Mouse (Mus musculus): ENCODE data around the gene Rtn1. TPM values are rescaled to one million over a fixed set of nuclear protein-coding genes. Genes with fewer than 3 reads are reported as not detected.

Gene Rtn1
- polyA plus RNA-seq, 1 experiment from 2014 or later, result 1.7 TPM

DNA sequence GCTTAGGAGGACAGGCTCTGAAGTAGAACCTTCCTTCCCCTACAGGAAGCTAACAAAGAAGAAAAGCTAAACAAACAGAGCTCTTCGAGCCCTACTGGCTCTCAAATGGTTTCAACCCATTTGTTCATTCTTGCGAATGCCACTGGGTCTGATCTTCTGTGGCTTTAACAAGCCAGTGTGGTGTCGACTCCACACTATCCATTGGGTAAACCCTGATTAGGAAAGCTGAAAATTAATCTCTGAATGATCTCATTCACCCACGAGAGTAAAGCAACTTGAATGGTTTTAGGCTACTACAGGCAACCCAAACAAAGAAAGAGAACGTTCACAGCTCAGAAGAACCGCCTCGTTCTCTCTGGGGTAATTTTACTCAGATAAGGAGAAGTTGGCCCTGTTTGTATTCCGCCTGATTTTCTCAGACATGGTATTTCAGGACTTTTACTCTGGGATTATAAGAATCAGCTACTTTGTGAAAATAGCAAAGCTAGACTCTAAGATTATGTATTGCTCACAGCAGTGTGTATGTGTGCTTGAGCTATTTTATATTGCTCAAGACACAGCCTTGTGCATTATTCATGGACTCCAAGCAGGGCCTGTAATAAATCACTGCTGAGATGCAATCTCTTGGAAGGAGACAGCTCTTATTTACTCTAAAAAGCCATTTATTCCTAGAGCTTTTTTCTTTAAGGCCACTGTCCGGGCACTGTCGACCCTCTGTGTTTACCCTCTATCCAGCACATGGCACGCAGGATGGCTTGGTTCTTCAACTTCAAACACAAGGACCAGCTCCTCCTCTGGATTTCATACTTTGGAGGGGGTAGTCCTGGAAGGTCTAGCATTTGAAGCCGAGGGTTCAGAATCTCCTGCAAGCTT lies 43.4 kb downstream of the Rtn1 start:
- Histone ChIP-seq H3K4me2 (ENCODE audit: low read depth, low read length) (no peak overlapping the region), H3K9ac (ENCODE audit: low read depth, low read length) (no peak overlapping the region), H3K27ac (ENCODE audit: low read length) (no peak overlapping the region), H3K4me3 (ENCODE audit: low read depth, low read length) (no peak overlapping the region), H3K36me3 (ENCODE audit: control insufficient read depth, insufficient read depth) (no peaks in the 10 kb centered on the region), H3K27me3 (ENCODE audit: control insufficient read depth, insufficient read depth, low read depth, low read length) (no peaks in the 10 kb centered on the region), H3K9me3 (replicated peaks; ENCODE audit: control insufficient read depth, low read length) (no peaks in the 10 kb centered on the region), H3K4me1 (ENCODE audit: control insufficient read depth, low read depth, low read length) (no peaks in the 10 kb centered on the region)
- 50% methylated on average over 12 of the region's 12 CpGs for WGBS (ENCODE audit: insufficient replicate concordance)
- no peak for ATAC-seq (ENCODE audit: low read depth)

DNA sequence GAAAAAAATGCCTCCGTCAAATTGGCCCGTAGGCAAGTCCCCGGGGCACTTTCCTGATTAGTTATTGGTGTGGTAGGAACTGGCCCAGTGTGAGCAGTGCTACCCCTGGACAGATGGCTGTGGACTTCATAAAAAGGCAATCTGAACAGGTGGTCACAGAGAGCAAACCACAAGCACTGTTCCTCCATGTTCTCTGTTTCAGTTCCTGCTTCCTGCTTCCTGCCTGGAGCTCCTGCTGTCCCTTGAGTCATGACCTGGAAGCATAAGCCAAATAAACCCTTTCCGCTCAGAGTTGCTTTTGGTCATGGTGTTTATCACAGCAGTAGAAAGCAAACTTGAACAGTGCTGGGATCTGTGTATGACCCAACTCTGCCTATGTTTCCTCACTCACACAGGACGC lies 44.3 kb downstream of the Rtn1 start:
- 64% methylated on average over 5 of the region's 5 CpGs for WGBS (ENCODE audit: insufficient replicate concordance)
- Histone ChIP-seq H3K4me1 (ENCODE audit: control insufficient read depth, low read depth, low read length) (no peaks in the 10 kb centered on the region), H3K27ac (ENCODE audit: low read length) (no peak overlapping the region), H3K4me3 (ENCODE audit: low read depth, low read length) (no peak overlapping the region), H3K36me3 (ENCODE audit: control insufficient read depth, insufficient read depth) (no peaks in the 10 kb centered on the region), H3K9me3 (replicated peaks; ENCODE audit: control insufficient read depth, low read length) (no peaks in the 10 kb centered on the region), H3K4me2 (ENCODE audit: low read depth, low read length) (no peak overlapping the region), H3K9ac (ENCODE audit: low read depth, low read length) (no peak overlapping the region), H3K27me3 (ENCODE audit: control insufficient read depth, insufficient read depth, low read depth, low read length) (no peaks in the 10 kb centered on the region)
- ATAC-seq (ENCODE audit: low read depth), result no peak

DNA sequence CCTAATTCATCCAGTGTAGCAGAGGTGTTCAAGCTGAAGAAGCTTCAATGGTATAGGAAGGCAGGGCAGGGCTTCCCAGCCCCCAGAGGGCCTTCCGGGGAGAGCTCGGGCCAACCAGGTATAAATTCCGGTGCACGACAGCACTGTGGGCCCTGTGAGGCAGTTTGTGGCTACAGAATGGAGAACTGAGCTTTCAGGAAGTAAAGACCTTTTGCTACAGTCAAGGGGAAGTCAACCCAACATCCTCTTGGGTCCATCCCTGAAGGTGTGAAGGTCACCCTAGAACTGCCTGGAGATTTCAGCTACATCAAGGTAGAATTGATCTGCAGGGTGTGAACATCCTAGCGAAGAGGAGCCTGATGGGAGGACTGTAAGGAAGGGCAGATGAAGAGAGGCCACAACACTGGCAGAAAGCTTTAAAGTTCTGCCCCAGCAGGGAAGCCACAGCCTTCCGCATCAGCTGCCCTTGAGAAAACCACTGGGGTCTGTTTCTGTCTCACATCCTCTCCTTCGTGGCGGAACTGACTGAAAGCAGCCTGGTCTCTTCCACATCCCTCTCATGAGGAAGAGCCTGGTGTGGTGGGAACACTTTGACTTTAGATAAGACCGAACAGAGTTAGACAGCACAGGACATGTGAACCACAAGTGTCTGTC lies 47.0 kb downstream of the Rtn1 start:
- peak; percentile 47; the same call in 1 of the 2 replicates for ATAC-seq (ENCODE audit: low read depth)
- Histone ChIP-seq H3K9me3 (replicated peaks; ENCODE audit: control insufficient read depth, low read length) (no peaks in the 10 kb centered on the region), H3K9ac (ENCODE audit: low read depth, low read length) (no peak overlapping the region), H3K4me2 (ENCODE audit: low read depth, low read length) (no peak overlapping the region), H3K36me3 (ENCODE audit: control insufficient read depth, insufficient read depth) (no peaks in the 10 kb centered on the region), H3K4me3 (ENCODE audit: low read depth, low read length) (no peak overlapping the region), H3K27ac (ENCODE audit: low read length) (no peak overlapping the region; the same call in 1 of the 2 replicates), H3K27me3 (ENCODE audit: control insufficient read depth, insufficient read depth, low read depth, low read length) (no peaks in the 10 kb centered on the region), H3K4me1 (ENCODE audit: control insufficient read depth, low read depth, low read length) (no peaks in the 10 kb centered on the region)
- WGBS (ENCODE audit: insufficient replicate concordance), result 14% methylated on average over 9 of the region's 9 CpGs

DNA sequence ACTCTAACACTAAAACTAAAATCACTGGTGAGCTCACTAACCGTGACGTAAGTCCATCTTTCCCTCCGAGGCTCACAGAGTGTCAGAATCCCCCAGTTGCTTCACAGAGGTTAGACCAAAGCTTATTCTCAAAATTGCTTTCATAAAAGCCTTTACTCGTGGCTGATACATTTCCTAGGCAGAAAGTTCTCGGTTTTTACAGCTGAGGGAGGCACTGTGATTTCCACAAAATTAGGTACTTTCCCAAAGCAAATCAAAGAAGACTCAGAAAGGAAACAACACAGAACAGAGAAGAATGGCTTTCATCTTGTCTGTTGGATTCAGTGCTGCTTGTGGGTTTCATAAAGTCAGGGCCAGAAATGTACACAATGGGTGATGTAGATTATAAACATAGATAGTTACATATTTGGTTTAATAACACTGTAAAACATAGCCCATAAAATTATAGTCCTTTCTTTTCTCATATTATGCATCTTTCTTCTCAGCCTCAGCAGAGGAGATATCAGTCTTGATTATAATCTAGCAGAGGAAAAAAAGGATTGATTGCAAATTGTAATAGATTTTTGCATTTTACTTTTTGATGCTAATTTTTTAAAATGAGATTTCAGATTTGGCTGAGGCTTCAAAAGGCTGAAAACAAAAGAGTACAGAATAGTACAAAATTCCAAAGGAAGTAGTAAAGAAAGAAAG lies 47.8 kb downstream of the Rtn1 start:
- Histone ChIP-seq H3K9me3 (replicated peaks; ENCODE audit: control insufficient read depth, low read length) (no peaks in the 10 kb centered on the region), H3K4me2 (ENCODE audit: low read depth, low read length) (no peak overlapping the region), H3K9ac (ENCODE audit: low read depth, low read length) (no peak overlapping the region), H3K36me3 (ENCODE audit: control insufficient read depth, insufficient read depth) (no peaks in the 10 kb centered on the region), H3K4me1 (ENCODE audit: control insufficient read depth, low read depth, low read length) (no peaks in the 10 kb centered on the region), H3K4me3 (ENCODE audit: low read depth, low read length) (no peak overlapping the region), H3K27me3 (ENCODE audit: control insufficient read depth, insufficient read depth, low read depth, low read length) (no peaks in the 10 kb centered on the region), H3K27ac (ENCODE audit: low read length) (no peak overlapping the region)
- no peak for ATAC-seq (ENCODE audit: low read depth)
- WGBS (ENCODE audit: insufficient replicate concordance), result 45% methylated on average over 5 of the region's 5 CpGs

DNA sequence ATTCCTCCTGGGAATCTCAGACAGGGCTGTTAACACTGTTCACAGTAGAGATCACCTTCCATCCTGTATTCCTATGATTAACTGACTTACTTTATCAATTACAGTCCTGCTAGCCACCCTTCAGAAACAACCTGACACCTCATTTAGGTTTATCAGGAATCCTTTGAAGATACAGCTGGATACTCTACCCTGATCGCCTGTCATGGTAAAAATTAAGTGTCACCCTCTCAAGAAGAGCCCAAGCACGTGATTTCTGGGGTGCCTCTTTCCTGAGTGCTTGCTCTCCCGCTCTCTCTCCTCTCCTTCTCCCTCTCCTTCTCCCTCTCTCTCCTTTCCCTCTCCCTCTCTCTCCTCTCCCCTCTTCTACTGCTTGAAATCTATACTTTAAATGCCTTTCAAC lies 49.0 kb downstream of the Rtn1 start:
- no peaks in the 10 kb centered on the region for H3K4me1 ChIP-seq (ENCODE audit: control insufficient read depth, low read depth, low read length)
- no peaks in the 10 kb centered on the region for H3K36me3 ChIP-seq (ENCODE audit: control insufficient read depth, insufficient read depth)
- no peak overlapping the region for H3K4me3 ChIP-seq (ENCODE audit: low read depth, low read length)
- H3K27me3 ChIP-seq (ENCODE audit: control insufficient read depth, insufficient read depth, low read depth, low read length), result no peaks in the 10 kb centered on the region
- ATAC-seq (ENCODE audit: low read depth), result no peak
- 44% methylated on average over 3 of the region's 3 CpGs for WGBS (ENCODE audit: insufficient replicate concordance)
- no peaks in the 10 kb centered on the region for H3K9me3 ChIP-seq (replicated peaks; ENCODE audit: control insufficient read depth, low read length)
- H3K9ac ChIP-seq (ENCODE audit: low read depth, low read length), result no peak overlapping the region
- H3K27ac ChIP-seq (ENCODE audit: low read length), result no peak overlapping the region
- no peak overlapping the region for H3K4me2 ChIP-seq (ENCODE audit: low read depth, low read length)

DNA sequence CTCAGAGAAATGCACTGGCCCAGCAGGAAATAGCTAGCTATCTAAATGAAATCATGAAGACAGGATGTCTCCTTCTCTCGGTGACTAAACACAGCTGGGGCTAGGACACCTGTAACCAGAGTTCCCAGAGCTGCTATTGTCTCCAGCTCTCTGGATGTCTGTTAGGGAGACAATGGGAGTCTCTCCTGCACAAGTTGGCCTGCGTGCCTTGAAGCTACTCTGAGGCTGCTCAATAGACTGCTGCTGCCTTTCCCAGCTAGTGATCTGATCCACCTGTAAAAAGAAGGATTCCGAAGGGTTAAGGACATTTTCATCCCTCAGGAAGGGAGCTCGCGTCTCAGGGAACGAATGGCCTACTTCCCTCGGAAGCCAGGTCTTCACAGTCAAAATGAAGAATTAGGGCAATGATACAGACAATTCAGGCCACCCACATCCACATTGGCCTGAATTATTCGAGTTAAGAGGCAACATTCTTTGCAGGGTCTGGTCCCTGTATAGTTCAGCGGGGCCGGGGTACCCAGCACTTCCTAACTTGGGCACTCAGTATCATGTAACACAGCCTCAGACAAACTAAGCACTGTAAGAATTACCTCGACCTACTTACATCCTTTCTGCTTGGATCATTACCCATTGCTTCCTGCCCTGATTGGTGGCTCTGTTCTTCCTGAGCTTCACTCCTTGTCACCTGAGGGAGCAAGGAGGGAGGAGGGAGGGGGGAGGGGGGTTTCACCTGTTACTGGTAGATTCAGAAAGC lies 51.0 kb downstream of the Rtn1 start:
- 53% methylated on average over 11 of the region's 11 CpGs for WGBS (ENCODE audit: insufficient replicate concordance)
- H3K36me3 ChIP-seq (ENCODE audit: control insufficient read depth, insufficient read depth), result no peaks in the 10 kb centered on the region
- no peak for ATAC-seq (ENCODE audit: low read depth)
- no peaks in the 10 kb centered on the region for H3K9me3 ChIP-seq (replicated peaks; ENCODE audit: control insufficient read depth, low read length)
- no peak overlapping the region for H3K9ac ChIP-seq (ENCODE audit: low read depth, low read length)
- H3K27me3 ChIP-seq (ENCODE audit: control insufficient read depth, insufficient read depth, low read depth, low read length), result no peaks in the 10 kb centered on the region
- no peak overlapping the region for H3K4me2 ChIP-seq (ENCODE audit: low read depth, low read length)
- H3K4me1 ChIP-seq (ENCODE audit: control insufficient read depth, low read depth, low read length), result no peaks in the 10 kb centered on the region
- no peak overlapping the region for H3K4me3 ChIP-seq (ENCODE audit: low read depth, low read length)
- H3K27ac ChIP-seq (ENCODE audit: low read length), result no peak overlapping the region

DNA sequence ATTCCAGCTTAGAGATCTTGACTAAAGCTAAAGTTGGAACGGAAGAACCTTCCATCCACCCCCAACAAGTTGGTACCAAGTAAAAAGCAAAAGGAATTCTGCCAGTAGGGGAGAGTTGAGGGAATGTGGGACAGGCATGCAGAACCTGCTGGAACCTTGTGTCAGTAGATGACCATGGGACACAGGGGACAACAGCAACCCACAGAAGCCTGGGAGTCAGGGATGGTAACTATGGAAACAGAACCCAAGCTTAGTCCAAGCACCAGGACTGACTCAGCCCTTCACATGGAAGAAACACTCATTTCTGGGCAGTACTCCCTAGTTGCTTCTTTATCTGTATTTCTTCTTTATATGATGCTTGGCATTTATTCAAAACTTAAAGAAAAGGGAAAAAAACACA lies 54.6 kb downstream of the Rtn1 start:
- H3K4me2 ChIP-seq (ENCODE audit: low read depth, low read length), result no peak overlapping the region
- no peak for ATAC-seq (ENCODE audit: low read depth)
- no peaks in the 10 kb centered on the region for H3K9me3 ChIP-seq (replicated peaks; ENCODE audit: control insufficient read depth, low read length)
- WGBS (ENCODE audit: insufficient replicate concordance), result 75% methylated on average over 1 of the region's 1 CpGs
- no peak overlapping the region for H3K9ac ChIP-seq (ENCODE audit: low read depth, low read length)
- H3K4me3 ChIP-seq (ENCODE audit: low read depth, low read length), result no peak overlapping the region
- H3K27me3 ChIP-seq (ENCODE audit: control insufficient read depth, insufficient read depth, low read depth, low read length), result no peaks in the 10 kb centered on the region
- H3K27ac ChIP-seq (ENCODE audit: low read length), result no peak overlapping the region
- H3K36me3 ChIP-seq (ENCODE audit: control insufficient read depth, insufficient read depth), result no peaks in the 10 kb centered on the region
- H3K4me1 ChIP-seq (ENCODE audit: control insufficient read depth, low read depth, low read length), result no peaks in the 10 kb centered on the region

DNA sequence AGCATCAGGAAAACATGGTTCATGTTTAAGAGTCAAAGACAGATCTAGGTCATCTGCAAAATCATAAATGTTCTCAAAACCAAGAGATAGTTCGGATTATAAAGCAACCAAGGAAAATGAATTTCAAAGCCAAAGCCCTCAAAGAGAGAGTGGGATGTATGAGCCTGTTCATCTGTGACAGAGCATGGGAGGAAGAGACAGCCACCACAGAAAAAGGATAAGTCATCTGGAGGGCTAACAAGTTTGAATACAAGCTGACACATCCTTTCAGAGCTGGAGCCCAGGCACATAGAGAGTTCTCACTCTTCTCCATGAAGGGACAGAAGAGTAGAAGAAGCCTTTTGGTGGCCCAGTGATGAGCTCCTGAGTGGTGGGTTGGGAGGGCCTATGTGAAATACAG lies 55.3 kb downstream of the Rtn1 start:
- no peak overlapping the region for H3K4me3 ChIP-seq (ENCODE audit: low read depth, low read length)
- H3K9me3 ChIP-seq (replicated peaks; ENCODE audit: control insufficient read depth, low read length), result no peaks in the 10 kb centered on the region
- H3K27ac ChIP-seq (ENCODE audit: low read length), result no peak overlapping the region
- no peaks in the 10 kb centered on the region for H3K4me1 ChIP-seq (ENCODE audit: control insufficient read depth, low read depth, low read length)
- 50% methylated on average over 1 of the region's 1 CpGs for WGBS (ENCODE audit: insufficient replicate concordance)
- no peaks in the 10 kb centered on the region for H3K36me3 ChIP-seq (ENCODE audit: control insufficient read depth, insufficient read depth)
- no peak for ATAC-seq (ENCODE audit: low read depth)
- no peaks in the 10 kb centered on the region for H3K27me3 ChIP-seq (ENCODE audit: control insufficient read depth, insufficient read depth, low read depth, low read length)
- H3K4me2 ChIP-seq (ENCODE audit: low read depth, low read length), result no peak overlapping the region
- H3K9ac ChIP-seq (ENCODE audit: low read depth, low read length), result no peak overlapping the region

Data from liver, embryonic 16.5 days (tissue).